8 mouse cellular contexts compared by ENCODE assay signal in genomic region chr10:31312865-31313848, GRCm38 (mm10). TPM values are rescaled to one million over a fixed set of nuclear protein-coding genes. Genes with fewer than 3 reads are reported as not detected.
A peak's percentile ranks its signal among the peaks of the same experiment; 100 is the strongest.
DNase-seq lines count a peak whose midpoint lies in the region; ATAC-seq lines count a peak whose summit lies in the region.

Gene Hddc2 (plus strand): TSS chr10:31313383.

- H3K9me3 ChIP-seq in hindbrain, embryonic 12.5 days (replicated peaks), result no peaks in the 10 kb centered on the region

- peak; percentile 98 for ATAC-seq in hindbrain, embryonic 12.5 days (ENCODE audit: low FRiP score)

- DNase-seq in NIH3T3 (ENCODE audit: low read depth), result peak; percentile 95
- DNase-seq in cerebellum, adult 9-11 months, result peak; percentile 70
- peak; percentile 48 to 68 for DNase-seq in frontal cortex, postnatal 10 days (ENCODE audit: low spot score in 2 of 2)
- DNase-seq in layer of hippocampus, postnatal 36 days, result peak; percentile 50 to 51
- DNase-seq in lung, postnatal 36 days, result peak; percentile 84
- DNase-seq in retina, postnatal 1 day, result peak; percentile 91
- DNase-seq in urinary bladder, adult 18-20 months (ENCODE audit: low spot score in 2 of 2), result peak; percentile 43 to 67

- peak within 1 kb of the TSS; percentile 85 for H3K27ac ChIP-seq in hindbrain, embryonic 12.5 days

- H3K4me2 ChIP-seq in hindbrain, embryonic 12.5 days (replicated peaks), result peak within 1 kb of the TSS; percentile 66

- H3K4me1 ChIP-seq in hindbrain, embryonic 12.5 days, result peaks cover 5% of the 10 kb centered on the region; the same call in 1 of the 2 replicates

- peak within 1 kb of the TSS; percentile 74 for H3K4me3 ChIP-seq in hindbrain, embryonic 12.5 days

- H3K36me3 ChIP-seq in hindbrain, embryonic 12.5 days, result peaks cover 11% of the 10 kb centered on the region

- peak within 1 kb of the TSS; percentile 73 for H3K9ac ChIP-seq in hindbrain, embryonic 12.5 days

- WGBS in hindbrain, embryonic 12.5 days, result 4% methylated on average over 41 of the region's 44 CpGs

- H3K27me3 ChIP-seq in hindbrain, embryonic 12.5 days, result no peaks in the 10 kb centered on the region

RNA-seq across cellular contexts. Expression of gene Hddc2, which starts in this region (rescaled TPM):
- 51.3 and 57.1 TPM in 2 replicates for polyA plus RNA-seq in hindbrain, embryonic 12.5 days (2016; fragmentation: Nextera tagmentation; extraction: Ambion mirVana)
- total RNA-seq in layer of hippocampus, postnatal 36 days (2021), result 10 to 100 TPM; 19.0 to 19.4 TPM

Comparison
In these comparisons a context has a peak if more than half of its experiments do, and no peak if none do; other contexts are left out.
1. Peak in every context shown above with its lines: DNase-seq, ATAC-seq, H3K4me3 ChIP-seq and H3K27ac ChIP-seq.